Mouse (Mus musculus) stomach, postnatal 0 days (tissue): Measurements from ENCODE around the gene Zbtb5.

ENCODE experiments used
- CTCF ChIP-seq: IDR thresholded peaks from 2 replicates; pipeline ENCODE4 v1.5.1; 2016; ENCODE audit warnings: antibody characterized with exemption, low read depth, mild to moderate bottlenecking, moderate library complexity
- EP300 ChIP-seq: optimal IDR thresholded peaks from 2 replicates; pipeline ENCODE3; 2016; ENCODE audit warnings: antibody characterized with exemption

DNA sequence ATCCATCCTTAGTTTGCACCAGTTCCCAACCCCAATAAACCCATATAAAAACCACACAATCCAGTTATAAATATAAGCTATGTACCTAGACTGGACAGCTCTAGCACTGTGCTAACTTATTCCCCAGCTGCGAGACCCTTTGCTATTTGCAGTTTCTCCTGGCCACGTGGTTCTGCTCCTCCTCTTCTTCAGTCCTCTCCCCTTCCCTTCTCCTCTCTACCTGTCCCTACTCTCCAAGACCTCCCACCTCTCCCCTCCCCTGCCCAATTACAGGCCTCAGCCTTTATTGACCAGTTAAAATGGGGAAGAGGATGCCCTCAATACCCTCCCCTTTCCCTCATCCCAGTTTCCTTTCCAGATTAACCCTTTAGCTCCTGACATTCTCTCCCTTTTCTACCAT is 1.3 kb upstream of the Zbtb5 start:
- no peak for TF ChIP-seq CTCF
- no peak for TF ChIP-seq EP300
